In the genomic region with DNA sequence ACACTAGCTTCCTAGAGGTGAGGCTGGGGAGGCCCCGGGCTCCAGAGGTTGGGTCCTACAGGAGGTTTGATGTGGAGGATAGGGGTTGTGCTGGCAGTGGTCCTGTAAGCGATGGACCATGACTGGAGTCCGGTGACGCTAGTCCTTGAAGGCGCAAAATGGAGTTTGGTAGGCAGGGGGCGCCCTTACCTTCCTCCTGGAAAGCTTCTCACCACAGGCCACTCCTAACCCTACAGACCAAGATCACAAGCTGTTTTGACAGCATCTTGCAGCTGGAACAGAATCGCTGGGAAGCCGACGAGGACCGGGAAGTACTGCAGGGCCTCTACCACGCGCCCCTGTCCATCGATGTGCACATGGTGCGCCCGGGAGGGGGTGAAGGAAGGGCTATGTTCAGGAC, we compare ENCODE assay signal across 8 mouse cellular contexts. TPM values are rescaled to one million over a fixed set of nuclear protein-coding genes. Genes with fewer than 3 reads are reported as not detected.
DNase-seq lines count a peak whose midpoint lies in the region; ATAC-seq and TF ChIP-seq lines count a peak whose summit lies in the region.
"Had no signal": no experiment of that assay in that cellular context is flagged by ENCODE, and none has a peak within 500 bp of the region (broad histone marks: within the 10 kb centered on the region; RNA-seq: fewer than 3 reads in every experiment).

No protein-coding gene starts in this region.

- peaks cover 66% of the 10 kb centered on the region for H3K27me3 ChIP-seq in intestine, embryonic 15.5 days (replicated peaks)
- H3K27me3 ChIP-seq in midbrain, embryonic 12.5 days: peaks cover 98% of the 10 kb centered on the region

- H3K4me3 ChIP-seq in gastrocnemius, adult 2 months: peak overlapping the region; percentile 32; the same call in 1 of the 2 replicates
- H3K4me3 ChIP-seq in intestine, embryonic 15.5 days (replicated peaks): no peak overlapping the region
- H3K4me3 ChIP-seq in midbrain, embryonic 12.5 days: no peak overlapping the region
- H3K4me3 ChIP-seq: limb, embryonic 15.5 days had no signal

- peak; percentile 26 for ATAC-seq in intestine, embryonic 15.5 days
- peak; percentile 39 for ATAC-seq in midbrain, embryonic 12.5 days (ENCODE audit: low FRiP score, low read depth)

- H3K9ac ChIP-seq in intestine, embryonic 15.5 days: no peak overlapping the region
- H3K9ac ChIP-seq in midbrain, embryonic 12.5 days (replicated peaks): no peak overlapping the region
- H3K9ac ChIP-seq: limb, embryonic 15.5 days had no signal

- peak; percentile 84 to 95 for DNase-seq in adrenal gland, adult (ENCODE audit: inconsistent age in 2 of 2, low spot score in 1 of 2)
- DNase-seq in cerebellum, postnatal 25 days: peak; percentile 85 to 90
- peak; percentile 90 for DNase-seq in gastrocnemius, adult 2 months
- DNase-seq in left cerebral cortex, postnatal 10 days (ENCODE audit: extremely low spot score in 1 of 2, low spot score in 2 of 2): peak; percentile 64 to 89
- DNase-seq in spleen, adult 12 weeks (ENCODE audit: low spot score): peak; percentile 70

- peak; percentile 87 for TF ChIP-seq CTCF in gastrocnemius, adult 2 months (IDR thresholded peaks at IDR 0.05)

- H3K9me3 ChIP-seq in intestine, embryonic 15.5 days: no peaks in the 10 kb centered on the region
- no peaks in the 10 kb centered on the region for H3K9me3 ChIP-seq in midbrain, embryonic 12.5 days
- H3K9me3 ChIP-seq: limb, embryonic 15.5 days had no signal

- H3K36me3 ChIP-seq in intestine, embryonic 15.5 days: no peaks in the 10 kb centered on the region
- no peaks in the 10 kb centered on the region for H3K36me3 ChIP-seq in midbrain, embryonic 12.5 days
- H3K36me3 ChIP-seq: limb, embryonic 15.5 days had no signal

- H3K4me1 ChIP-seq in intestine, embryonic 15.5 days (replicated peaks): peaks cover 51% of the 10 kb centered on the region
- peaks cover 20% of the 10 kb centered on the region for H3K4me1 ChIP-seq in midbrain, embryonic 12.5 days

- 3% methylated on average over 15 of the region's 15 CpGs for WGBS in intestine, embryonic 15.5 days
- 5% methylated on average over 15 of the region's 15 CpGs for WGBS in midbrain, embryonic 12.5 days

- peak overlapping the region; percentile 37; the same call in 1 of the 2 replicates for H3K4me2 ChIP-seq in intestine, embryonic 15.5 days (replicated peaks)
- H3K4me2 ChIP-seq in midbrain, embryonic 12.5 days (replicated peaks): no peak overlapping the region
- H3K4me2 ChIP-seq: limb, embryonic 15.5 days had no signal

- intact Hi-C loops in gastrocnemius, adult 2 months (cut with DNase I): no loop called here
- intact Hi-C loops in left cerebral cortex, postnatal 10 days (cut with DNase I): no loop called here

- H3K27ac ChIP-seq in gastrocnemius, adult 2 months: no peak overlapping the region
- H3K27ac ChIP-seq in intestine, embryonic 15.5 days: no peak overlapping the region
- H3K27ac ChIP-seq in midbrain, embryonic 12.5 days (replicated peaks): no peak overlapping the region
- H3K27ac ChIP-seq: limb, embryonic 15.5 days had no signal

RNA-seq across cellular contexts. Expression of gene Exoc3l4, which starts 8.4 kb away (rescaled TPM):
- total RNA-seq in gastrocnemius, adult 2 months (2021): 1 to 10 TPM in 1 of 2 experiments, under 1 TPM in 1; 0.56 to 1.5 TPM
- polyA plus RNA-seq in intestine, embryonic 15.5 days (2015; fragmentation: Nextera tagmentation; extraction: Ambion mirVana): 11.1 and 11.5 TPM in 2 replicates
- total RNA-seq in left cerebral cortex, postnatal 10 days (2021): 1 to 10 TPM; 1.1 to 1.7 TPM
- polyA plus RNA-seq in midbrain, embryonic 12.5 days (2016; fragmentation: Nextera tagmentation; extraction: Ambion mirVana): 2.7 and 4.1 TPM in 2 replicates

RNA-seq across cellular contexts. Expression of gene Tnfaip2, which starts 17.0 kb away (rescaled TPM):
- total RNA-seq in gastrocnemius, adult 2 months (2021): 10 to 100 TPM; 29.1 to 54.8 TPM
- 4.9 and 5.7 TPM in 2 replicates for polyA plus RNA-seq in intestine, embryonic 15.5 days (2015; fragmentation: Nextera tagmentation; extraction: Ambion mirVana)
- total RNA-seq in left cerebral cortex, postnatal 10 days (2021): under 1 TPM; 0.61 to 0.81 TPM
- 1.2 and 1.5 TPM in 2 replicates for polyA plus RNA-seq in midbrain, embryonic 12.5 days (2016; fragmentation: Nextera tagmentation; extraction: Ambion mirVana)

RNA-seq across cellular contexts. Expression of gene Lbhd2, which starts 18.6 kb away (rescaled TPM):
- not detected for total RNA-seq in gastrocnemius, adult 2 months (2021)
- 1.6 and 2.0 TPM in 2 replicates for polyA plus RNA-seq in intestine, embryonic 15.5 days (2015; fragmentation: Nextera tagmentation; extraction: Ambion mirVana)
- 1 to 10 TPM; 2.6 to 3.0 TPM for total RNA-seq in left cerebral cortex, postnatal 10 days (2021)
- polyA plus RNA-seq in midbrain, embryonic 12.5 days (2016; fragmentation: Nextera tagmentation; extraction: Ambion mirVana): 0.47 TPM in 1 of 2 replicates, not detected in the other

RNA-seq across cellular contexts. Expression of gene Cdc42bpb, which starts 47.7 kb away (rescaled TPM):
- total RNA-seq in gastrocnemius, adult 2 months (2021): 10 to 100 TPM; 16.3 to 24.3 TPM
- polyA plus RNA-seq in intestine, embryonic 15.5 days (2015; fragmentation: Nextera tagmentation; extraction: Ambion mirVana): 31.8 and 33.9 TPM in 2 replicates
- 100 to 1,000 TPM; 167 to 169 TPM for total RNA-seq in left cerebral cortex, postnatal 10 days (2021)
- 39.4 and 40.5 TPM in 2 replicates for polyA plus RNA-seq in midbrain, embryonic 12.5 days (2016; fragmentation: Nextera tagmentation; extraction: Ambion mirVana)

Comparison
In these comparisons a context has a peak if more than half of its experiments do, and no peak if none do; other contexts are left out.
1. RNA of gene Tnfaip2, which starts 17.0 kb away (total RNA-seq): 29.1 to 54.8 TPM in gastrocnemius, adult 2 months; 0.61 to 0.81 TPM in left cerebral cortex, postnatal 10 days; every median in the first group is over 10 times any median in the second.
2. Peak in every context shown above with its lines, with median percentiles within 50 percentile points of each other: DNase-seq.